Mouse (Mus musculus): ENCODE measurements at regions not wholly inside any gene's neighbourhood (a gene's known extent, or its start where the extent isn't known, plus 50 kb on each side); places are given as distances from the start of the nearest gene placed in this dataset.

- 24% methylated on average over 6 of the region's 6 CpGs for WGBS
- DNase-seq (ENCODE audit: low spot score) (no peak), ATAC-seq (ENCODE audit: low FRiP score, low read depth) (no peak)
- Histone ChIP-seq H3K9ac (ENCODE audit: low read depth, low read length, severe bottlenecking) (no peak overlapping the region), H3K36me3 (ENCODE audit: control insufficient read depth, insufficient read depth, low read length) (no peaks in the 10 kb centered on the region), H3K4me2 (replicated peaks; ENCODE audit: low read depth, low read length, severe bottlenecking) (no peak overlapping the region), H3K4me3 (replicated peaks; ENCODE audit: low read length) (no peak overlapping the region), H3K27me3 (ENCODE audit: control insufficient read depth, insufficient read depth, low read length) (no peaks in the 10 kb centered on the region), H3K27ac (replicated peaks; ENCODE audit: low read depth, low read length) (no peak overlapping the region), H3K9me3 (ENCODE audit: control insufficient read depth, low read length) (no peaks in the 10 kb centered on the region), H3K4me1 (ENCODE audit: control insufficient read depth, insufficient read depth, low read length) (no peaks in the 10 kb centered on the region)
- no peak for TF ChIP-seq POLR2A (IDR thresholded peaks at IDR 0.05; ENCODE audit: borderline replicate concordance, extremely low read depth, insufficient read depth, insufficient read length)
Observed at GRCm38 (mm10) chr14:123065136-123065535, 81.3 kb upstream of the Tmtc4 start.

GRCm38 (mm10) chr14:123062908-123063307, 79.1 kb upstream of the Tmtc4 start:
- TF ChIP-seq POLR2A (IDR thresholded peaks at IDR 0.05; ENCODE audit: borderline replicate concordance, extremely low read depth, insufficient read depth, insufficient read length), result no peak

GRCm38 (mm10) chr14:123056976-123057375, 73.1 kb upstream of the Tmtc4 start:
- H3K9ac ChIP-seq (ENCODE audit: low read depth, low read length, severe bottlenecking), result no peak overlapping the region
- H3K9me3 ChIP-seq (ENCODE audit: control insufficient read depth, low read length), result no peaks in the 10 kb centered on the region
- no peak overlapping the region for H3K4me2 ChIP-seq (replicated peaks; ENCODE audit: low read depth, low read length, severe bottlenecking)
- ATAC-seq (ENCODE audit: low FRiP score, low read depth) (no peak), DNase-seq (ENCODE audit: low spot score) (no peak)
- H3K36me3 ChIP-seq (ENCODE audit: control insufficient read depth, insufficient read depth, low read length), result no peaks in the 10 kb centered on the region
- WGBS, result 79% methylated on average over 4 of the region's 4 CpGs
- TF ChIP-seq POLR2A (IDR thresholded peaks at IDR 0.05; ENCODE audit: borderline replicate concordance, extremely low read depth, insufficient read depth, insufficient read length), result no peak
- no peaks in the 10 kb centered on the region for H3K4me1 ChIP-seq (ENCODE audit: control insufficient read depth, insufficient read depth, low read length)
- H3K27ac ChIP-seq (replicated peaks; ENCODE audit: low read depth, low read length), result no peak overlapping the region
- no peak overlapping the region for H3K4me3 ChIP-seq (replicated peaks; ENCODE audit: low read length)
- H3K27me3 ChIP-seq (ENCODE audit: control insufficient read depth, insufficient read depth, low read length), result no peaks in the 10 kb centered on the region

More at GRCm38 (mm10) chr14:123062908-123063307, 79.1 kb upstream of the Tmtc4 start:
- no peaks in the 10 kb centered on the region for H3K36me3 ChIP-seq (ENCODE audit: control insufficient read depth, insufficient read depth, low read length)
- H3K9me3 ChIP-seq (ENCODE audit: control insufficient read depth, low read length), result no peaks in the 10 kb centered on the region
- H3K27ac ChIP-seq (replicated peaks; ENCODE audit: low read depth, low read length), result no peak overlapping the region
- DNase-seq (ENCODE audit: low spot score) (peak; percentile 64), ATAC-seq (ENCODE audit: low FRiP score, low read depth) (peak; percentile 26; the same call in 1 of the 2 replicates)
- no peak overlapping the region for H3K4me2 ChIP-seq (replicated peaks; ENCODE audit: low read depth, low read length, severe bottlenecking)
- no peaks in the 10 kb centered on the region for H3K27me3 ChIP-seq (ENCODE audit: control insufficient read depth, insufficient read depth, low read length)
- no peak overlapping the region for H3K9ac ChIP-seq (ENCODE audit: low read depth, low read length, severe bottlenecking)
- 10% methylated on average over 1 of the region's 1 CpGs for WGBS
- H3K4me3 ChIP-seq (replicated peaks; ENCODE audit: low read length), result no peak overlapping the region
- no peaks in the 10 kb centered on the region for H3K4me1 ChIP-seq (ENCODE audit: control insufficient read depth, insufficient read depth, low read length)

- H3K4me1 ChIP-seq (ENCODE audit: control insufficient read depth, insufficient read depth, low read length), result no peaks in the 10 kb centered on the region
- H3K27ac ChIP-seq (replicated peaks; ENCODE audit: low read depth, low read length), result no peak overlapping the region
- H3K27me3 ChIP-seq (ENCODE audit: control insufficient read depth, insufficient read depth, low read length), result no peaks in the 10 kb centered on the region
- H3K36me3 ChIP-seq (ENCODE audit: control insufficient read depth, insufficient read depth, low read length), result no peaks in the 10 kb centered on the region
- no peak for DNase-seq (ENCODE audit: low spot score)
- TF ChIP-seq POLR2A (IDR thresholded peaks at IDR 0.05; ENCODE audit: borderline replicate concordance, extremely low read depth, insufficient read depth, insufficient read length), result no peak
- ATAC-seq (ENCODE audit: low FRiP score, low read depth), result no peak
- H3K4me3 ChIP-seq (replicated peaks; ENCODE audit: low read length), result no peak overlapping the region
- H3K9me3 ChIP-seq (ENCODE audit: control insufficient read depth, low read length), result no peaks in the 10 kb centered on the region
- no peak overlapping the region for H3K4me2 ChIP-seq (replicated peaks; ENCODE audit: low read depth, low read length, severe bottlenecking)
- no peak overlapping the region for H3K9ac ChIP-seq (ENCODE audit: low read depth, low read length, severe bottlenecking)
Observed at GRCm38 (mm10) chr14:123048451-123048850, 64.6 kb upstream of the Tmtc4 start.

- Histone ChIP-seq H3K4me3 (replicated peaks; ENCODE audit: low read length) (no peak overlapping the region), H3K27me3 (ENCODE audit: control insufficient read depth, insufficient read depth, low read length) (no peaks in the 10 kb centered on the region), H3K4me2 (replicated peaks; ENCODE audit: low read depth, low read length, severe bottlenecking) (no peak overlapping the region), H3K9me3 (ENCODE audit: control insufficient read depth, low read length) (no peaks in the 10 kb centered on the region), H3K27ac (replicated peaks; ENCODE audit: low read depth, low read length) (no peak overlapping the region), H3K9ac (ENCODE audit: low read depth, low read length, severe bottlenecking) (no peak overlapping the region), H3K4me1 (ENCODE audit: control insufficient read depth, insufficient read depth, low read length) (no peaks in the 10 kb centered on the region), H3K36me3 (ENCODE audit: control insufficient read depth, insufficient read depth, low read length) (no peaks in the 10 kb centered on the region)
- ATAC-seq (ENCODE audit: low FRiP score, low read depth) (no peak), DNase-seq (ENCODE audit: low spot score) (no peak)
- TF ChIP-seq POLR2A (IDR thresholded peaks at IDR 0.05; ENCODE audit: borderline replicate concordance, extremely low read depth, insufficient read depth, insufficient read length), result no peak
Observed at GRCm38 (mm10) chr14:123040046-123040445, 56.2 kb upstream of the Tmtc4 start.

- Histone ChIP-seq H3K27ac (replicated peaks; ENCODE audit: low read depth, low read length) (no peak overlapping the region), H3K4me2 (replicated peaks; ENCODE audit: low read depth, low read length, severe bottlenecking) (no peak overlapping the region), H3K27me3 (ENCODE audit: control insufficient read depth, insufficient read depth, low read length) (no peaks in the 10 kb centered on the region), H3K4me3 (replicated peaks; ENCODE audit: low read length) (no peak overlapping the region), H3K36me3 (ENCODE audit: control insufficient read depth, insufficient read depth, low read length) (no peaks in the 10 kb centered on the region), H3K9ac (ENCODE audit: low read depth, low read length, severe bottlenecking) (no peak overlapping the region), H3K4me1 (ENCODE audit: control insufficient read depth, insufficient read depth, low read length) (no peaks in the 10 kb centered on the region), H3K9me3 (ENCODE audit: control insufficient read depth, low read length) (no peaks in the 10 kb centered on the region)
- DNase-seq (ENCODE audit: low spot score) (no peak), ATAC-seq (ENCODE audit: low FRiP score, low read depth) (no peak)
- no peak for TF ChIP-seq POLR2A (IDR thresholded peaks at IDR 0.05; ENCODE audit: borderline replicate concordance, extremely low read depth, insufficient read depth, insufficient read length)
- 35% methylated on average over 2 of the region's 2 CpGs for WGBS
Observed at GRCm38 (mm10) chr14:123037444-123037843, 53.6 kb upstream of the Tmtc4 start.
